Mouse (Mus musculus): ENCODE measurements around the gene Nlrp6.
"Not testable (repeated sequence)": the region's sequence is repeated elsewhere in the genome, so short reads cannot be mapped to it uniquely, and the experiment has no call there.

Gene Nlrp6

GRCm38 (mm10) chr7:140920418-140921029 lies at the start of gene Nlrp6:
Gene Nlrp6 (plus strand): TSS chr7:140920902.
- DNase-seq (ENCODE audit: low read depth, low spot score) = no peak

- no peak for DNase-seq (ENCODE audit: low read depth, low spot score)
These were observed 46.5 kb upstream of the Nlrp6 start for GRCm38 (mm10) chr7:140874224-140874623.

GRCm38 (mm10) chr7:140877364-140877763 lies 43.3 kb upstream of the Nlrp6 start:
- DNase-seq (ENCODE audit: low read depth, low spot score) = no peak

- DNase-seq (ENCODE audit: low read depth, low spot score) = no peak
These were observed 41.3 kb upstream of the Nlrp6 start for GRCm38 (mm10) chr7:140879355-140879754.

- no peak for DNase-seq (ENCODE audit: low read depth, low spot score)
These were observed 40.3 kb upstream of the Nlrp6 start for GRCm38 (mm10) chr7:140880419-140880818.

- DNase-seq (ENCODE audit: low read depth, low spot score) = no peak
These were observed 39.7 kb upstream of the Nlrp6 start for GRCm38 (mm10) chr7:140880865-140881515.

GRCm38 (mm10) chr7:140881696-140882468 lies 38.8 kb upstream of the Nlrp6 start, which contains the start of the genes Psmd13 and Sirt3:
Gene Psmd13 (plus strand): TSS chr7:140881968.
Gene Sirt3 (minus strand): TSS chr7:140882309.
- DNase-seq (ENCODE audit: low read depth, low spot score) = peak; percentile 86

- no peak for DNase-seq (ENCODE audit: low read depth, low spot score)
These were observed 38.3 kb upstream of the Nlrp6 start for GRCm38 (mm10) chr7:140882469-140882803.

GRCm38 (mm10) chr7:140890636-140891035 lies 30.1 kb upstream of the Nlrp6 start:
- DNase-seq (ENCODE audit: low read depth, low spot score) = not testable (repeated sequence)

- DNase-seq (ENCODE audit: low read depth, low spot score) = no peak
These were observed 26.7 kb upstream of the Nlrp6 start for GRCm38 (mm10) chr7:140894031-140894430.

- no peak for DNase-seq (ENCODE audit: low read depth, low spot score)
These were observed 26.1 kb upstream of the Nlrp6 start for GRCm38 (mm10) chr7:140894611-140895010.

GRCm38 (mm10) chr7:140897863-140898262 lies 22.8 kb upstream of the Nlrp6 start:
- DNase-seq (ENCODE audit: low read depth, low spot score) = no peak

- no peak for DNase-seq (ENCODE audit: low read depth, low spot score)
These were observed 21.6 kb upstream of the Nlrp6 start for GRCm38 (mm10) chr7:140899121-140899520.

GRCm38 (mm10) chr7:140900220-140900619 lies 20.5 kb upstream of the Nlrp6 start, which contains the start of gene Cox8b:
Gene Cox8b (minus strand): TSS chr7:140900446.
- DNase-seq (ENCODE audit: low read depth, low spot score) = no peak

- no peak for DNase-seq (ENCODE audit: low read depth, low spot score)
These were observed 18.4 kb upstream of the Nlrp6 start for GRCm38 (mm10) chr7:140902036-140902875.

- peak; percentile 74 for DNase-seq (ENCODE audit: low read depth, low spot score)
These were observed 17.5 kb upstream of the Nlrp6 start for GRCm38 (mm10) chr7:140903212-140903611.

GRCm38 (mm10) chr7:140905642-140906081 lies 15.0 kb upstream of the Nlrp6 start:
- DNase-seq (ENCODE audit: low read depth, low spot score) = no peak

GRCm38 (mm10) chr7:140907131-140907530 lies 13.6 kb upstream of the Nlrp6 start:
- no peak for DNase-seq (ENCODE audit: low read depth, low spot score)

GRCm38 (mm10) chr7:140907697-140908096 lies 13.0 kb upstream of the Nlrp6 start:
- DNase-seq (ENCODE audit: low read depth, low spot score) = no peak

- DNase-seq (ENCODE audit: low read depth, low spot score) = no peak
These were observed 12.5 kb upstream of the Nlrp6 start for GRCm38 (mm10) chr7:140908181-140908580.

- peak; percentile 65 for DNase-seq (ENCODE audit: low read depth, low spot score)
These were observed 12.0 kb upstream of the Nlrp6 start for GRCm38 (mm10) chr7:140908634-140909107.
